In genomic region chr12:89436519-89436918, GRCm38 (mm10) we compare ENCODE assay signal across 28 mouse cellular contexts.
A peak's percentile ranks its signal among the peaks of the same experiment; 100 is the strongest.
DNase-seq lines count a peak whose midpoint lies in the region; ATAC-seq and TF ChIP-seq lines count a peak whose summit lies in the region.
"Had no signal": no experiment of that assay in that cellular context is flagged by ENCODE, and none has a peak within 500 bp of the region (broad histone marks: within the 10 kb centered on the region; RNA-seq: fewer than 3 reads in every experiment).

No protein-coding gene starts in this region.

- H3K27ac ChIP-seq in heart, embryonic 12.5 days (ENCODE audit: poor library complexity, severe bottlenecking) = no peak overlapping the region
- H3K27ac ChIP-seq in heart, adult 2 months = no peak overlapping the region
- H3K27ac ChIP-seq in heart, embryonic 15.5 days = no peak overlapping the region
- no peak overlapping the region for H3K27ac ChIP-seq in heart, embryonic 10.5 days
- H3K27ac ChIP-seq in kidney, embryonic 16.5 days (ENCODE audit: low read length) = no peak overlapping the region
- H3K27ac ChIP-seq in lung, postnatal 0 days (ENCODE audit: low read length) = no peak overlapping the region
- H3K27ac ChIP-seq: gastrocnemius, adult 2 months; hindbrain, embryonic 14.5 days; hindbrain, postnatal 0 days had no signal

- no peaks in the 10 kb centered on the region for H3K9me3 ChIP-seq in heart, embryonic 12.5 days (replicated peaks)
- no peaks in the 10 kb centered on the region for H3K9me3 ChIP-seq in heart, embryonic 15.5 days (replicated peaks)
- no peaks in the 10 kb centered on the region for H3K9me3 ChIP-seq in heart, embryonic 10.5 days
- no peaks in the 10 kb centered on the region for H3K9me3 ChIP-seq in kidney, embryonic 16.5 days (ENCODE audit: low read length)
- H3K9me3 ChIP-seq in lung, postnatal 0 days (ENCODE audit: low read length) = no peaks in the 10 kb centered on the region
- H3K9me3 ChIP-seq: G1E had no signal

- TF ChIP-seq EP300 in heart, adult 2 months (IDR thresholded peaks at IDR 0.05; ENCODE audit: insufficient read depth, low read depth, low read length) = no peak
- TF ChIP-seq EP300 in lung, postnatal 0 days (IDR thresholded peaks at IDR 0.05) = no peak

- H3K27me3 ChIP-seq in heart, embryonic 12.5 days (replicated peaks) = no peaks in the 10 kb centered on the region
- no peaks in the 10 kb centered on the region for H3K27me3 ChIP-seq in heart, adult 2 months (ENCODE audit: control insufficient read depth, insufficient read depth, low read length)
- H3K27me3 ChIP-seq in heart, embryonic 15.5 days = no peaks in the 10 kb centered on the region
- H3K27me3 ChIP-seq in heart, embryonic 10.5 days (ENCODE audit: insufficient read depth, poor library complexity, severe bottlenecking) = no peaks in the 10 kb centered on the region
- H3K27me3 ChIP-seq in kidney, embryonic 16.5 days (ENCODE audit: insufficient read depth, low read length) = no peaks in the 10 kb centered on the region
- no peaks in the 10 kb centered on the region for H3K27me3 ChIP-seq in lung, postnatal 0 days (replicated peaks; ENCODE audit: insufficient read depth, low read length)
- H3K27me3 ChIP-seq: CH12.LX, Patski had no signal

- TF ChIP-seq CTCF in heart, adult 2 months (IDR thresholded peaks at IDR 0.05) = no peak
- TF ChIP-seq CTCF in lung, postnatal 0 days (IDR thresholded peaks at IDR 0.05) = no peak

- intact Hi-C loops in heart, adult 2 months (cut with DNase I) = no loop called here

- ATAC-seq in heart, embryonic 12.5 days (ENCODE audit: insufficient number of reproducible peaks, low FRiP score) = peak; percentile 77; the same call in 1 of the 2 replicates
- peak; percentile 58; the same call in 1 of the 2 replicates for ATAC-seq in heart, embryonic 15.5 days (replicated peaks; ENCODE audit: insufficient number of reproducible peaks, insufficient read depth, low FRiP score, low read depth)
- ATAC-seq in kidney, embryonic 16.5 days (ENCODE audit: low FRiP score, low TSS enrichment) = 0 out of 2 replicates have a peak, but pooled peaks have one; percentile 6
- no peak for ATAC-seq in lung, postnatal 0 days
- ATAC-seq: forebrain, embryonic 14.5 days; forebrain, postnatal 0 days; hindbrain, postnatal 0 days; inflammation-experienced regulatory T-cells, adult 6 months; intestine, embryonic 16.5 days; Patski had no signal

- H3K4me3 ChIP-seq in heart, embryonic 12.5 days = no peak overlapping the region
- H3K4me3 ChIP-seq in heart, adult 2 months = no peak overlapping the region
- H3K4me3 ChIP-seq in heart, embryonic 15.5 days = no peak overlapping the region
- H3K4me3 ChIP-seq in heart, embryonic 10.5 days = no peak overlapping the region
- H3K4me3 ChIP-seq in kidney, embryonic 16.5 days (ENCODE audit: low read length) = no peak overlapping the region
- no peak overlapping the region for H3K4me3 ChIP-seq in lung, postnatal 0 days (ENCODE audit: low read depth, low read length)
- H3K4me3 ChIP-seq: gastrocnemius, adult 2 months had no signal

- no peaks in the 10 kb centered on the region for H3K79me2 ChIP-seq in heart, adult 2 months (replicated peaks; ENCODE audit: control insufficient read depth, insufficient read depth, low read length)

- no peak for TF ChIP-seq POLR2A in heart, adult 2 months (IDR thresholded peaks at IDR 0.05; ENCODE audit: insufficient read depth, low read depth, low read length)

- H3K4me2 ChIP-seq in heart, embryonic 12.5 days = no peak overlapping the region
- no peak overlapping the region for H3K4me2 ChIP-seq in heart, embryonic 15.5 days
- no peak overlapping the region for H3K4me2 ChIP-seq in kidney, embryonic 16.5 days (replicated peaks; ENCODE audit: low read depth, low read length)
- no peak overlapping the region for H3K4me2 ChIP-seq in lung, postnatal 0 days (replicated peaks; ENCODE audit: low read depth, low read length)
- H3K4me2 ChIP-seq: hindbrain, embryonic 14.5 days had no signal

- no peak overlapping the region for H3K9ac ChIP-seq in heart, embryonic 12.5 days
- no peak overlapping the region for H3K9ac ChIP-seq in heart, adult 2 months (ENCODE audit: low read depth, low read length)
- H3K9ac ChIP-seq in heart, embryonic 15.5 days = no peak overlapping the region
- no peak overlapping the region for H3K9ac ChIP-seq in kidney, embryonic 16.5 days (replicated peaks; ENCODE audit: low read length)
- H3K9ac ChIP-seq in lung, postnatal 0 days (replicated peaks; ENCODE audit: low read depth) = no peak overlapping the region
- H3K9ac ChIP-seq: forebrain, postnatal 0 days; hindbrain, embryonic 14.5 days had no signal

- H3K4me1 ChIP-seq in heart, embryonic 12.5 days (replicated peaks) = peaks cover 7% of the 10 kb centered on the region
- H3K4me1 ChIP-seq in heart, adult 2 months (ENCODE audit: control insufficient read depth, insufficient read depth, low read length) = no peaks in the 10 kb centered on the region
- H3K4me1 ChIP-seq in heart, embryonic 15.5 days (replicated peaks) = peaks cover 13% of the 10 kb centered on the region; the same call in 1 of the 2 replicates
- H3K4me1 ChIP-seq in heart, embryonic 10.5 days = peaks cover 10% of the 10 kb centered on the region; the same call in 1 of the 2 replicates
- H3K4me1 ChIP-seq in kidney, embryonic 16.5 days (ENCODE audit: insufficient read depth, low read length) = no peaks in the 10 kb centered on the region
- H3K4me1 ChIP-seq in lung, postnatal 0 days (ENCODE audit: insufficient read depth, low read depth, low read length) = no peaks in the 10 kb centered on the region

- DNase-seq in heart, adult 2 months = no peak
- no peak for DNase-seq in heart, embryonic 10.5 days (ENCODE audit: low spot score)
- DNase-seq in kidney, postnatal 25 days = no peak
- DNase-seq in lung, postnatal 0 days (ENCODE audit: low spot score) = peak; percentile 11
- no peak for DNase-seq in lung, adult 18-20 months
- DNase-seq: adrenal gland, postnatal 10 days; adrenal gland, postnatal 36 days; B cell, adult 2 months; cerebellum, adult 18-20 months; cerebellum, adult 9-10 months; cerebellum, postnatal 14 days; forebrain, postnatal 0 days; gastrocnemius, adult 2 months; gastrocnemius, postnatal 14 days; heart, adult 11 months; heart, postnatal 36 days; kidney, adult 18-20 months had no signal

- H3K36me3 ChIP-seq in heart, embryonic 12.5 days = no peaks in the 10 kb centered on the region
- H3K36me3 ChIP-seq in heart, adult 2 months (ENCODE audit: control insufficient read depth, insufficient read depth, low read length) = no peaks in the 10 kb centered on the region
- H3K36me3 ChIP-seq in heart, embryonic 15.5 days = no peaks in the 10 kb centered on the region
- H3K36me3 ChIP-seq in heart, embryonic 10.5 days = no peaks in the 10 kb centered on the region
- H3K36me3 ChIP-seq in kidney, embryonic 16.5 days (ENCODE audit: insufficient read depth, low read length) = no peaks in the 10 kb centered on the region
- H3K36me3 ChIP-seq in lung, postnatal 0 days (ENCODE audit: insufficient read depth, low read length) = no peaks in the 10 kb centered on the region
- H3K36me3 ChIP-seq: G1E had no signal
